23 mouse cellular contexts compared by ENCODE assay signal in the genomic region with DNA sequence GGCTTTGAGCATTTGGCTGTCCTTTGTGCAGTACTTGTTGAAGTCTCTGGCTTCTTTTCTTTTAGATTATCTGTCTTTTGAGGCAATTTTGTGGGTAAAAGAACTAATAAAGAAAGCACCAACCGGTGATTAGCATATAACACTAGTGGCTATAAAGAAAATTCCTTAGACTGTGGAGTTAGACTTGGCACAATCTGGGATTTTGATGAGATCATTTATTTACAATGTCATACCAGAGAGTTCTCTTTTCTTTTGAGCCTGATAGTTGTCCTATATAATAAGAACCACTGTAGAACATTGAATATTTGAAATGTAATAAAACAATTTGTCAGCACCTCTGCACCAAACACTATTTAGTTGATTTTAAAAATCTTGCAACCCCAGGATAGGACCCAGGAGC.
DNase-seq lines count a peak whose midpoint lies in the region; ATAC-seq and TF ChIP-seq lines count a peak whose summit lies in the region.
"Had no signal": no experiment of that assay in that cellular context is flagged by ENCODE, and none has a peak within 500 bp of the region (broad histone marks: within the 10 kb centered on the region; RNA-seq: fewer than 3 reads in every experiment).

No protein-coding gene starts in this region.

- no peak overlapping the region for H3ac ChIP-seq in myocyte (ENCODE audit: control insufficient read depth, insufficient read length)

- TF ChIP-seq EP300 in lung, postnatal 0 days (IDR thresholded peaks at IDR 0.05), result no peak

- no peak overlapping the region for H3K9ac ChIP-seq in lung, postnatal 0 days (replicated peaks; ENCODE audit: low read depth)
- H3K9ac ChIP-seq: embryonic facial prominence, embryonic 13.5 days; embryonic facial prominence, embryonic 15.5 days; forebrain, embryonic 12.5 days had no signal

- no peak overlapping the region for H3K4me3 ChIP-seq in lung, postnatal 0 days (ENCODE audit: low read depth, low read length)
- no peak overlapping the region for H3K4me3 ChIP-seq in myocyte
- H3K4me3 ChIP-seq: embryonic facial prominence, embryonic 13.5 days; embryonic facial prominence, embryonic 15.5 days; erythroblast, embryonic 14.5 days; forebrain, embryonic 10.5 days; forebrain, embryonic 12.5 days had no signal

- no peak for TF ChIP-seq POLR2A in myocyte (IDR thresholded peaks at IDR 0.05; ENCODE audit: insufficient read length, low read depth)

- H3K4me1 ChIP-seq in lung, postnatal 0 days (ENCODE audit: insufficient read depth, low read depth, low read length), result no peaks in the 10 kb centered on the region
- H3K4me1 ChIP-seq: embryonic facial prominence, embryonic 13.5 days; embryonic facial prominence, embryonic 15.5 days had no signal

- ATAC-seq in lung, postnatal 0 days, result no peak
- ATAC-seq: forebrain, embryonic 14.5 days; forebrain, embryonic 16.5 days; Patski had no signal

- H3K9me3 ChIP-seq in lung, postnatal 0 days (ENCODE audit: low read length), result no peaks in the 10 kb centered on the region
- H3K9me3 ChIP-seq: embryonic facial prominence, embryonic 13.5 days; embryonic facial prominence, embryonic 15.5 days; forebrain, embryonic 10.5 days; forebrain, embryonic 12.5 days had no signal

- peak; percentile 51 for DNase-seq in lung, postnatal 0 days (ENCODE audit: low spot score)
- no peak for DNase-seq in lung, postnatal 10 days
- peak; percentile 61 for DNase-seq in 3T3-L1 (ENCODE audit: low read depth, low spot score)
- no peak for DNase-seq in adrenal gland, adult 8-10 months
- DNase-seq in cerebellum, adult 11 months, result no peak
- DNase-seq: adrenal gland, adult 2 months; adrenal gland, postnatal 14 days; adrenal gland, postnatal 36 days; cerebellum, adult 18-20 months; cerebellum, adult 8-10 months; cerebellum, adult 9-11 months; cerebellum, postnatal 14 days; cerebellum, postnatal 36 days; embryo, embryonic 11 days had no signal

- H3K4me2 ChIP-seq in lung, postnatal 0 days (replicated peaks; ENCODE audit: low read depth, low read length), result no peak overlapping the region
- H3K4me2 ChIP-seq in myocyte (ENCODE audit: low read depth), result peak overlapping the region; percentile 24
- H3K4me2 ChIP-seq: embryonic facial prominence, embryonic 13.5 days; embryonic facial prominence, embryonic 15.5 days; forebrain, embryonic 12.5 days had no signal

- TF ChIP-seq CTCF in lung, postnatal 0 days (IDR thresholded peaks at IDR 0.05), result no peak

- H3K27ac ChIP-seq in lung, postnatal 0 days (ENCODE audit: low read length), result no peak overlapping the region
- H3K27ac ChIP-seq: embryonic facial prominence, embryonic 13.5 days; embryonic facial prominence, embryonic 15.5 days; forebrain, embryonic 10.5 days; forebrain, embryonic 12.5 days had no signal

- no peaks in the 10 kb centered on the region for H3K27me3 ChIP-seq in lung, postnatal 0 days (replicated peaks; ENCODE audit: insufficient read depth, low read length)
- no peaks in the 10 kb centered on the region for H3K27me3 ChIP-seq in myocyte (ENCODE audit: control insufficient read depth, insufficient read depth, insufficient read length)
- H3K27me3 ChIP-seq: embryonic facial prominence, embryonic 13.5 days; embryonic facial prominence, embryonic 15.5 days; forebrain, embryonic 12.5 days had no signal

- H3K79me2 ChIP-seq in myocyte (ENCODE audit: control insufficient read depth, insufficient read depth), result no peaks in the 10 kb centered on the region

- WGBS in lung, postnatal 0 days, result 47% methylated on average over 1 of the region's 1 CpGs

- H3K36me3 ChIP-seq in lung, postnatal 0 days (ENCODE audit: insufficient read depth, low read length), result no peaks in the 10 kb centered on the region
- H3K36me3 ChIP-seq in myocyte (ENCODE audit: control insufficient read depth, insufficient read depth), result no peaks in the 10 kb centered on the region
- H3K36me3 ChIP-seq: embryonic facial prominence, embryonic 13.5 days; embryonic facial prominence, embryonic 15.5 days; forebrain, embryonic 10.5 days; forebrain, embryonic 12.5 days had no signal

TF ChIP-seq in myocyte, 11 proteins besides CTCF, POLR2A, EP300 and RAD21:
- no peak for TF ChIP-seq MAX (IDR thresholded peaks at IDR 0.05; ENCODE audit: low read depth)
- no peak for TF ChIP-seq MYOG (IDR thresholded peaks at IDR 0.05; ENCODE audit: control insufficient read depth in 1 of 3, insufficient read depth in 1 of 3, insufficient read length in 2 of 3, low read depth in 2 of 3)
- TF ChIP-seq E2F4 (IDR thresholded peaks at IDR 0.05; ENCODE audit: insufficient read depth), result no peak
- no peak for TF ChIP-seq TCF12 (IDR thresholded peaks at IDR 0.05; ENCODE audit: insufficient read depth, poor library complexity, severe bottlenecking)
- no peak for TF ChIP-seq REST (IDR thresholded peaks at IDR 0.05; ENCODE audit: insufficient read depth, insufficient read length)
- no peak for TF ChIP-seq TCF3 (IDR thresholded peaks at IDR 0.05; ENCODE audit: insufficient read length, low read depth)
- no peak for TF ChIP-seq CEBPB (IDR thresholded peaks at IDR 0.05; ENCODE audit: insufficient read depth, poor library complexity, severe bottlenecking)
- no peak for TF ChIP-seq POLR2AphosphoS2 (IDR thresholded peaks at IDR 0.05; ENCODE audit: insufficient read length, low read depth)
- TF ChIP-seq SRF (IDR thresholded peaks at IDR 0.05; ENCODE audit: control insufficient read depth, insufficient read length, low read depth), result no peak
- no peak for TF ChIP-seq USF1 (IDR thresholded peaks at IDR 0.05; ENCODE audit: low read depth)
- TF ChIP-seq MYOD1 (IDR thresholded peaks at IDR 0.05; ENCODE audit: control insufficient read depth in 1 of 3, insufficient read length in 2 of 3, low read depth in 2 of 3), result no peak

Comparison
In these comparisons a context has a peak if more than half of its experiments do, and no peak if none do; other contexts are left out.
1. DNase-seq: peak in lung, postnatal 0 days (single experiment) and 3T3-L1 (single experiment); none in lung, postnatal 10 days (single experiment), adrenal gland, adult 8-10 months (single experiment) and cerebellum, adult 11 months (single experiment).